Mouse (Mus musculus) central nervous system, embryonic 18 days (tissue): Measurements from ENCODE around the gene Ube2m. TPM values are rescaled to one million over a fixed set of nuclear protein-coding genes. Genes with fewer than 3 reads are reported as not detected.

Experiments used
- polyA plus RNA-seq: library from polyadenylated mRNA; depleted of rRNA; stranded (reverse); fragments of >200 nt; gene quantifications from 2 replicates; pipeline ENCODE4 v1.2.3, GENCODE M21; 2012; rRNA removed

The Ube2m gene
- polyA plus RNA-seq: 326 and 330 TPM in 2 replicates

DNA sequence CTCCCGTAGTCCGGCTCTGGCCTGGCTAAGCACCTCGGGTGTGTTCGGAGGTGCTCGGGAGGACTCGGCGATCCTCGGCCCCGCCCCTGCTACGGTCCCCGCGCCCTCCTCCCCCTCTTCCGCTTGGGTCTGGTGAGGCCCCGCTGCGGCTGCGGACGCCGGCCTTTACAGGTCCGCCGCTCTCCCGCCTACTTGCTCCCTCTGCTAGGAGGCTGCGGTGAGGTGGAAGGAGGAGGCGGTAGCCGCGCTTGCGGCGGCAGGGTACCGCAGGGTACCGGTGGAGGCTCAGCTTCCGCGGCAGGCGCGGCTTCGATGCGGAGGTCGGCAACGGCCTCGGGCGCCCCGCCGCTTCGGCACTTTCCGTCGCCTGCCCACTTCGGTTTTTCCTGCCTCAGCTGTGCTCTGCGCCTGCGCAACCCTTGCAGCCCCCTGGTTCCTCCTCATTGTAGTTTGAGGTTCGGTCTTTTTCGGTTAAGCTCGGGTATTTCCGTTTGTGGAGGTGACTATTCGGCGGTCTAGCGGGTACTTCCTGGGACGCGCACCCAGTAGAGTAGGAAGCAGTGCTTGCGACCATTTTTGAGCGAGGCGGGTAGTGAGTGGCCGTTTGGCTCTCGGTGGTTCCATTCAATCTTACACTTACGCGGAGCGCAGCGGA, at the start of gene Ube2m:
TSS of gene Ube2m (minus strand) at position 375 of the 655 bp plus-strand sequence.

DNA sequence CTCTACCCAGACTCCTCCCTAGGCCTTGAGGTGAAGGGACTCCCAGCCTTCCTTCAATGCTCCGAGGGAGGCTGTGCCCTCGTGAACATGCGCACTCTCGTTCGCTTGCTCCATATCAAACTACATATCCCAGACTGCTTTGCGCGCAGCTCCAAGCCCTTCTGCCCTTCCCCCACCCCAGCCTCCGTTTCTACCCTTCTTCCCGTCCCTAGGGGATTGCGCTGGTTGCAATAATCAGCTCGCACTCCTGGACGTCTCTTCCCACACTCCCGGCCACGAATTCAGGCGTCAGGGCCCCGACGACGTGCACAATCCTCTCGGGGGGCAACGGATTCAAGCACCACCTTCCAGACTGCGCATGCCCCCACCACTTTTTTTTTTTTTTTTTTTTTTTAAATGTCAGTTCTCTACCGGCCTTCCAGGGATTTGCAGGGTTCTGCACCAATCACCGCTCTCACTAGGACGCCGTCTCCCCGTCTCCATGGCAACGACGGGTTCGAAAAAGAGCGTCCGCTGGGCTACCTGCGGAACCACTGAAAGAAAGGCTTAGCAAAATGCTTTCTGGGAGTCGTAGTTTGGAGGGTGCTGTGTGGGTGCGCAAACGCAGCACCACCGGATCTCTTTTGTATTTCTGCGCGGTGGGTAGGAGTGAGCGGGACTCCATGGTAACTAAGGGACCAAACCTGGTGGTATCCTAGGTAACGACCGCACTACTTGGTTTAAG, 16.4 kb upstream of the Ube2m start, which contains the start of gene Mzf1:
TSS of gene Mzf1 (minus strand) at position 478 of the 724 bp plus-strand sequence.

DNA sequence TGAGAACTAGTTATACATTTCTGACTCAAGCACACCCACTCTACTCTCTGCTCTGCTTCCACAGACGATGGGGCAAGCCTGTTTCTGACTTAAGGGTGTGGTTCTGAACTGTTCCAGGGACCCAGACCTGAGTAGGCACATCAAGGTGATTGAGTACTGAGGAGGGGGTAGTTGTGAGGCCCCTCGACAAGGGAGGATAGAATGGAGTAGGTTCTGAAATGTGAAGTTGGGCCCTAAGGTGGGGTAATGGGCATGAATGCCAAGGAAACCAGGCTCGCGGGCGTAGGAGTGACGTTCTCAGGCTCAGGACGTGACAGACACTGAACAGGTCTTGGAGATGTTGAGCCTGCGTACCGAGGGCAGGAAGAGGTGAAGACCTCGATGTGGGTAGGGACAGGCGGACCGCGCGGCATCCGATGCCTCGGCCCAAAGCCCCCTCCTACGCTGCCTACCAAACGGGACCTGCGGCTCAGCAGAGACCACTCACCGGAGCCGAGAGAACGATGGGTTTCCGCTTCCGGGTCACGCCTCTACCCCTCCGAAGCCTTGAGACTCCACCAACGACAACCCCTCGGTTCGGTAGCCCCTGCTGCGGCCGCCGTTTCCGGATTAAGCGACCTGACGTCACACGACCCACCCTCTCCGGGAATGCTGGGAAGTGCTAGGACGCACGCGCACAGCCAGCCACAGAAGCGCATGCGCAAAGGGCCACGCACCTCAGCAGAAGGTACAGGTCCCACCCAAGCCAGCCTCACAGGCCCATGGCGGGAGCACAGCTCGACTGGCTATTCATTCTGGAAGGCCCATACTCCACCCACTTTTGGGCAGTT, 3.7 kb downstream of the Ube2m start, which contains the start of gene Chmp2a:
TSS of gene Chmp2a (minus strand) at position 660 of the 830 bp plus-strand sequence.

DNA sequence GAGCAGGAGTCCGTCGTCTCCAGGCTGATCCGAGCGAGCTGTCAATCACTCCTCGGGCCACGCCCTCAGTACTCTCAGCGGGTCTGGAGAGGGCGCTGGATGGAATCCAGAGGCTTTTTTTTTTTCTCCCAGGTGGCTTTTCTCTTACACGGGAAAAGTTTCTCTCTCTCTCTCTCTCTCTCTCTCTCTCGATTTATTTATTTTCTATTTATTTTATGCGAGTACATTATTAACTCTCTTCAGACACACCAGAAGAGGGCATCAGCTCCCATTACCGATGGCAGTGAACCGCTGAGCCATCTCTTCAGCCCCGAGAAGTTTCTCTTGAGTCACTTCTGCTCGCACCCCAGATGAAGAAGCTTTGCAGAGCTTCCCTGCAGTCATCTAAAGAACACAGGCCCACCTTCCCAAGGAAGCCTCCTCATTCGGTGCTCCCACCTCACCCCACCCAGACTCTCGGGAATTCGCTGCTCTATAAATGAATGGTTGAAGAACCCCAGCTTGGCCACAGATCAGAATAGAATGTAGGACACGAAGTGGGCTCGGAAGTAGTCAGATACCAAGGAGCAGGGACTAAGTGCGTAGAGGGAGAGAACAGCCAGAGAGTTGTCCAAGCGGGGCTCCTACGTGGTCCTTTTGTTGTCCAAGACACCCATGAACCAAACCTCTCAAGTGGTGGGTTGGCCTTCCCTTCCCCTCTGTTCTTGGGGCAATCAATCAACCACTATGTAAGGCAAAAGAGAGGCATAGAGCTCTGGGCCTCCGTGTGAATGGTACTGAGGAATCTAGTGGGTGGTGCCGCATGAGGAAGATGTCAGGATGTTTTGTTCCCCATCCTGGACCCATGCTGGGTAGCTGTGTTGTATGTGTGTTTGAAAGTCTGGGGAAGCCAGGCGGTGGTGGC, 27.8 kb downstream of the Ube2m start, which contains the start of gene Zbtb45:
TSS of gene Zbtb45 (minus strand) at position 30 of the 904 bp plus-strand sequence.

DNA sequence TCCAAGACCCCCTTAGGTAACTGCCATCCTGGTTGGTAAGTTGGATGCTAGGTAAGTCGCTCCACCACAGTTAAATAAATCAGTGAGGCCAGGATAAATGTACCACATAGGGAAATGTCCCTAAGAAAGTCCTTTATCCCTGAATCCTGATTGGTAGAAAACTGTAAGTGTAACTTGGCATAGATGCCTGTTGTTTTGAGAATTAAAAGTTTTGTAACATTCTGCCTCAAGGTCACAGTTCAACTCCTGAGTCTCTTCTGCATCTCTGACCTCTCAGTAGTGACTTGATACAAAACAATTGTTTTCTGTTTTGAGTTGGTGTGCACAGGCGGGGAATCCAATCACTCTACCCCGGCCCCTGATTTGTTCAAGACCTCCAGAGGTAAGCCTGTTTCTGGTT, 39.2 kb downstream of the Ube2m start, which contains the start of gene Trim28:
TSS of gene Trim28 (plus strand) at position 264 of the 400 bp plus-strand sequence.

DNA sequence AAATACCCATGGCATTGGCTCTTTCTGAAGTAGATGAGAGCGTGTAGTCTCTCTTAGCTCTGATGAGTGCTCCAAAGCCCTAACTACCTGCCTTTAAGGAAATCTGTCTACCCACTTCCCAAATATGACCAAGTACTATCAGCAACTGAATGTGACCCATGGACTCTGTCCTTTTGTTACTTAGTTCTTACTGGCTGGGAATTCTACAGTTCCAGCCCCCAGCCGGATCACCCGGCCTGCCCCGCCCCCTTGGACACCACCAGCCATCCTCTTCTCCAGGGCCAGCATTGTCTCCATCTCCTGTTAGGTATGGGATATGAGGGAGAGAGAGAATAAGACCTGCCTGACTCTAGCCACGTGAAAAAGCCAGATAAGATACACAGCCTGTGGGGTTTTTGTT, 40.0 kb downstream of the Ube2m start, which contains the start of gene Slc27a5:
TSS of gene Slc27a5 (minus strand) at position 140 of the 400 bp plus-strand sequence.

Other genes with a start within 250 kb of the Ube2m start
- gene Zscan18, start 234.6 kb downstream of the Ube2m start, polyA plus RNA-seq: 39.2 and 40.2 TPM in 2 replicates
- gene Zfp329, start 219.4 kb downstream of the Ube2m start, polyA plus RNA-seq: 20.6 and 21.3 TPM in 2 replicates
- gene Zfp110, start 203.5 kb downstream of the Ube2m start, polyA plus RNA-seq: 12.7 and 13.3 TPM in 2 replicates
- gene Zfp128, start 157.1 kb downstream of the Ube2m start, polyA plus RNA-seq: 9.5 and 9.9 TPM in 2 replicates
- gene Zscan22, start 140.5 kb downstream of the Ube2m start, polyA plus RNA-seq: 12.9 and 14.9 TPM in 2 replicates
- 2,008 and 2,137 TPM in 2 replicates for gene Rps5, start 116.0 kb downstream of the Ube2m start, polyA plus RNA-seq
- 1.9 and 2.0 TPM in 2 replicates for gene Rnf225, start 110.9 kb downstream of the Ube2m start, polyA plus RNA-seq
- gene Zfp324, start 72.4 kb downstream of the Ube2m start, polyA plus RNA-seq: 11.9 and 12.0 TPM in 2 replicates
- gene Zfp446, start 60.4 kb downstream of the Ube2m start, polyA plus RNA-seq: 11.2 and 11.3 TPM in 2 replicates
- gene Slc27a5, start 40.1 kb downstream of the Ube2m start, polyA plus RNA-seq: 1.1 and 1.2 TPM in 2 replicates
- gene Trim28, start 39.2 kb downstream of the Ube2m start, polyA plus RNA-seq: 367 and 417 TPM in 2 replicates
- 30.5 and 39.6 TPM in 2 replicates for gene Zbtb45, start 28.2 kb downstream of the Ube2m start, polyA plus RNA-seq
- gene Chmp2a, start 3.5 kb downstream of the Ube2m start, polyA plus RNA-seq: 212 and 230 TPM in 2 replicates
- 12.1 and 14.2 TPM in 2 replicates for gene Mzf1, start 16.5 kb upstream of the Ube2m start, polyA plus RNA-seq
- gene Vmn1r85, start 56.9 kb upstream of the Ube2m start, polyA plus RNA-seq: 0.18 and 0.20 TPM in 2 replicates
- 0.01 TPM in 2 replicates for gene Vmn1r86, start 81.6 kb upstream of the Ube2m start, polyA plus RNA-seq
- gene Vmn1r87, start 101.9 kb upstream of the Ube2m start, polyA plus RNA-seq: not detected in 2 replicates
- gene Vmn1r88, start 121.3 kb upstream of the Ube2m start, polyA plus RNA-seq: 0.01 TPM in 1 of 2 replicates, not detected in the other
- gene Vmn1r89, start 174.7 kb upstream of the Ube2m start, polyA plus RNA-seq: not detected in 2 replicates
- gene Lig1, start 239.0 kb upstream of the Ube2m start, polyA plus RNA-seq: 34.0 and 39.0 TPM in 2 replicates
- gene Zswim9, start 240.4 kb upstream of the Ube2m start, polyA plus RNA-seq: 7.8 and 8.9 TPM in 2 replicates